Mouse (Mus musculus): ENCODE results near the gene 4930426L09Rik.

- no peak for TF ChIP-seq GATA1 (IDR thresholded peaks at IDR 0.05; ENCODE audit: borderline replicate concordance, low read length)
- no peak for TF ChIP-seq FLI1 (IDR thresholded peaks at IDR 0.05; ENCODE audit: low read length)
Measured at GRCm38 (mm10) chr2:18983546-18983945, 14.6 kb upstream of the 4930426L09Rik start.
